Mouse (Mus musculus) embryonic fibroblast, embryonic 13.5 days (primary cell): ENCODE data around the gene Klra1. TPM values are rescaled to one million over a fixed set of nuclear protein-coding genes. Genes with fewer than 3 reads are reported as not detected.
"Not testable (repeated sequence)": the region's sequence is repeated elsewhere in the genome, so short reads cannot be mapped to it uniquely, and the experiment has no call there.

Source experiments
- H3K27ac ChIP-seq: 2 replicates; pipeline ENCODE4 v1.5.1; 2012; ENCODE audit warnings: low read length, control low read depth, inconsistent platforms; ENCODE audit not compliant: insufficient read depth
- H3K4me1 ChIP-seq: 2 replicates; pipeline ENCODE4 v1.6.1; 2011; ENCODE audit warnings: low read length; ENCODE audit not compliant: control insufficient read depth, insufficient read depth
- H3K4me3 ChIP-seq: 2 replicates; pipeline ENCODE4 v1.5.1; 2011; ENCODE audit warnings: mild to moderate bottlenecking, control low read depth, low read length; ENCODE audit not compliant: insufficient read depth
- CTCF ChIP-seq: IDR thresholded peaks from 2 replicates; pipeline ENCODE4 v1.5.1; 2011; ENCODE audit warnings: mild to moderate bottlenecking, control low read depth, low read length, moderate library complexity, borderline replicate concordance; ENCODE audit not compliant: insufficient read depth
- POLR2A ChIP-seq: IDR thresholded peaks from 2 replicates; pipeline ENCODE4 v1.6.1; 2011; ENCODE audit warnings: low read depth, mild to moderate bottlenecking, control low read depth, low read length, moderate library complexity
- polyA plus RNA-seq: library from polyadenylated mRNA; stranded (reverse); fragments of >200 nt; gene quantifications from 2 replicates; pipeline ENCODE4 v1.2.4, GENCODE M21; 2011; ENCODE audit warnings: low read depth; ENCODE audit not compliant: missing spikeins, insufficient read length

Klra1 gene
- not detected in 2 replicates for polyA plus RNA-seq

DNA sequence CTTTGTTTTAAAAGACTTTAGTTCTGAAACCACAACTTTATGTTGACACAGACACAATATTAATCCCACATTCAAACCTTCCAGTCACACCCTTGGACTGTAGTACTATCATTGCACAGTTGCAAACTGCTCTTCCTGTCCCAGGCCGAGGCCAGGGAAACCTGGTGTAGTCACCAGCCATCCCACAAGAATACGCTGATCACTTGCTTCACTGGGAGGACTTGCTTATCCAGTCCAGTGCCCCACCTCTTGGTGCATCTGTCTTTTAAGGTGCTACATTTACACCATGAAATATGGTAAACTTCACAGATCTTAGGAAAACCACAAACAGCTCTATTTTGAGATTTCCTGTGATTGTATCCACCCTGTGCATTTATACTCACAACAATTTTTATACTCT, at the start of gene Klra1:
Gene Klra1, minus strand, starts transcription at position 125 of the 400 bp plus-strand sequence.
- Histone ChIP-seq H3K4me3 (no peak within 1 kb of the TSS), H3K4me1 (no peaks in the 10 kb centered on the region), H3K27ac (no peak within 1 kb of the TSS)
- TF ChIP-seq POLR2A (no peak), CTCF (no peak)

DNA sequence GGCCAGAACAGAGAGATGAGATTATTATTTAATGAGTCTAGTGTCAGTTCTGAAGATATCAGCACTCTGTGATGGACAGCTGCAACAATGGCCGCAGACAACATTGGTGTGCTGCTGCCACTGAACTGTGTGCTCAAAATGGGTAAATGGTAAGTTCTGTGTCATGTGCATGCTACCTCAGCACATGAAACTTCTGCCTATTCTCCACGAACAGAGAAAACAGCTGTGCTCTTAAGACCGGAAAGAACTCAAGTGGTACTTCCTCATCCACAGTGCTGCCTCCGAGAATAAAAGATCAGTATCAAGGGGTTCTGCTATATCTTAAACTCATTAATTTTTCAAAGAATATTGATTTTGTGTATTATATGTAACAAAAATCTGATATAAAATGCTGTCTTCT, 42.8 kb upstream of the Klra1 start:
- Histone ChIP-seq H3K27ac (no peak overlapping the region), H3K4me1 (no peaks in the 10 kb centered on the region), H3K4me3 (no peak overlapping the region)
- TF ChIP-seq CTCF (no peak), POLR2A (no peak)

DNA sequence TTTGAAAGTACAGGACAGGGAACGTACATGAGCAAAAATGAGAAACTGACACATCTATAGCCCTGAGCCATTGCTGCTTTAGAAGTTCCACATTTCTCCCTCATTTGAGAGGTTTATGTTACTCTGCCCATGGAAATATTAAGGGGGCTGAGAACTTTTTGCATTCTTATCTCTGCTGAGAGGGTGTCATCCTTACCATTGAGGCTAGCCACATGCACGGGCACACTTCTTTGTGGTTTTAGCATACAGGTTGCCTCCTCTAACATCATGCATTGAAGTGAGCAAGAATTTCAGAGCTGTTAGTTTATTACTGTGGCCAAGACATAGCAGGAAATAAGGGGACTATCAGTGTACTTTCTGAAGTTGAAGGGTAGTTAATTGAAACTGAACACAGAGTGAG, 32.5 kb upstream of the Klra1 start:
- Histone ChIP-seq H3K27ac (no peak overlapping the region), H3K4me3 (no peak overlapping the region), H3K4me1 (no peaks in the 10 kb centered on the region)
- no peak for TF ChIP-seq POLR2A
- no peak for TF ChIP-seq CTCF

GRCm38 (mm10) chr6:130404882-130405281, 18.2 kb upstream of the Klra1 start:
- H3K4me3 ChIP-seq: no peak overlapping the region
- no peak overlapping the region for H3K27ac ChIP-seq
- no peaks in the 10 kb centered on the region for H3K4me1 ChIP-seq
- TF ChIP-seq POLR2A: no peak
- TF ChIP-seq CTCF: no peak

DNA sequence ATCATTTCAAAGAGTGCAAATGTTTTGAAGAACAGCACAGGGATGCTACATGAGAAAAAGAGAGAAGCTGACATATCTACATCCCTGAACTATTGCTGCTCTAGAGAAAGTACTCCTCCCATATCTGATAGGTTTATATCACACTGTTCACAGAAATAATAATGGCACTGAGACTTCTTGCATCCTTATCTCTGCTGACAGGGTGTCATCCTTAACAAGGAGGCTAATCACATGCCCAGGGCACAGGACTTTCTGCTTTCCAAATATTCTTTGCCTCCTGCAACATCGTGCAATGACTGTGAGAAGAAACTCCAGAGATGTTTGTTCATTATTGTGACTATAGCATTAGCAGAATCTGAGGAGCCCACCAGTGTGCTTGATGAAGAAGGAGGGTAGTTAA, 871 bp downstream of the Klra1 start:
- Histone ChIP-seq H3K27ac (no peak overlapping the region), H3K4me3 (no peak overlapping the region), H3K4me1 (no peaks in the 10 kb centered on the region)
- TF ChIP-seq CTCF: no peak
- no peak for TF ChIP-seq POLR2A

DNA sequence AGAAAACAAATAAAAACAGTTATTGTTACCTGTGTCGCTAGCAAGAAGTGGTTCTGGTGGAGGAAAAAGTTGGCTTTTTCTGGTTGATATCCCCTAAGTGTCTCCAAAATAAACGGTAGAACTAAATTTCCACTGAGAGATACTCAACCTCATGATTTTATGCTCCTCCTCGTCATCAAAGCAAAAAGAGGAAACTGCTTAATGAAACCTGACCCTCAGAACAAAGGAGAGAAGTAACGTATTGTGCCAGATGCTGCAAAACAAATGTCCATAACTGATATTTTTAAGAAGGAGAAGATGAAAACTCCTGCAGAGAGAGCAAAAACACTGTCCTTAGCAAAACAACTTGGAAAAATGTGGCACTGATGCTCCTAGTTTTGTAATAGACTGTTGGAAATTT, 4.3 kb downstream of the Klra1 start:
- TF ChIP-seq CTCF (no peak), POLR2A (no peak)
- Histone ChIP-seq H3K27ac (no peak overlapping the region), H3K4me3 (no peak overlapping the region), H3K4me1 (no peaks in the 10 kb centered on the region)

DNA sequence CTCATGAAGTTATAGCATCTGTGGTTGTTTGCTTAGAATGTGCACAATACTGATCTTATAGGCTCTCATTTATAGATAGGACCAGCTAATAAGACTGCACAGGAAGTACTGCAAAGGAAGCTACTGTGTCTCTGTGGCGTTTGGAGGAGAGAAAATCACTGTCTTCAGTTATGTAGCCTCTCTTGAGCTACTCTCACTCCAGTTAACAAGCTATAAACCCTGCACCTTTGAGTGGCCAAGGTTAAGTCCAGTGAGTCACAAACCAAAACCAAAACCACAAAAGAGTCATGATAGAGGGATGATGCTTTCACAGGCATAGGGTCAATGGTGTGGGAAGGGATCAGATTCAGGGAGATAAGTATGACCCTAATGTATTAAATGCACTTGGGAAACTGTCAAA, 41.3 kb downstream of the Klra1 start:
- H3K27ac ChIP-seq, H3K4me3 ChIP-seq, H3K4me1 ChIP-seq: not testable (repeated sequence)

- not testable (repeated sequence) for H3K27ac ChIP-seq, H3K4me1 ChIP-seq, H3K4me3 ChIP-seq
Measured at GRCm38 (mm10) chr6:130341973-130342372, 44.7 kb downstream of the Klra1 start.

DNA sequence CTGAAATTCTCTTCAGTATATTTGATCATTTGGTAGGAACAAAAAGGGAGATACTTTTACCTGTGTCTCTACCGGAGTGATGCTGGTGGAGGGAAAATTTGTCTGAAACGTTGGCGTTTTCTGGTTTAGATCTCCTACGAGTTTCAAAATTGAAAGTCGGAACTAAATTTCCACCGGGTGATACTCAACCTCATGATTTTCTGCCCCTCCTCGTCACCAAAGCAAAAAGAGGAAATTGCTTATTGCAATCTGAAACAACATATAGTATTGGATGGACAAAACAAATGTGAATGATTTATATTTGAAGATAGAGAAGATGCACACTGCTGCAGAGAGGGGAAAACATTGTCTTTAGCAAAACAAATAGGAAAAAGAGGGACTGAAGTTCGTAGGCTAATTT, 49.3 kb downstream of the Klra1 start, which contains the start of gene Klra3:
Gene Klra3, minus strand, starts transcription at position 164 of the 400 bp plus-strand sequence.
- no peaks in the 10 kb centered on the region for H3K4me1 ChIP-seq
- H3K27ac ChIP-seq: no peak within 1 kb of the TSS
- no peak within 1 kb of the TSS for H3K4me3 ChIP-seq
- no peak for TF ChIP-seq POLR2A
- no peak for TF ChIP-seq CTCF

Other genes with a start within 250 kb of the Klra1 start
- not detected in 2 replicates for gene Klra9, start 193.8 kb downstream of the Klra1 start, polyA plus RNA-seq
- gene Klra7, start 153.6 kb downstream of the Klra1 start, polyA plus RNA-seq: not detected in 2 replicates
- not detected in 2 replicates for gene Klra10, start 104.9 kb downstream of the Klra1 start, polyA plus RNA-seq
- gene Klra3, start 49.3 kb downstream of the Klra1 start, polyA plus RNA-seq: not detected in 2 replicates